Mouse (Mus musculus) lung, embryonic 14.5 days (tissue): ENCODE data around the gene Ctsll3. TPM values are rescaled to one million over a fixed set of nuclear protein-coding genes. Genes with fewer than 3 reads are reported as not detected.

ENCODE experiments used
- ATAC-seq: fragments of 200-750 bp; cut with Nextera tagmentation; 2 replicates; pipeline ENCODE4 v1.8.0; 2017; ENCODE audit warnings: mild to moderate bottlenecking, moderate TSS enrichment, moderate library complexity; ENCODE audit not compliant: insufficient read depth
- DNase-seq: peaks from one replicate; pipeline ENCODE4 v3.0.0-alpha.2; 2015
- H3K27ac ChIP-seq: fragments of 300-500 bp; sonication (generic); 2 replicates; pipeline ENCODE4 v1.5.1; 2014; ENCODE audit warnings: low read depth, mild to moderate bottlenecking, moderate library complexity
- H3K27me3 ChIP-seq: fragments of 300-500 bp; sonication (generic); 2 replicates; pipeline ENCODE4 v1.6.1; 2014; ENCODE audit warnings: low read length, control low read depth; ENCODE audit not compliant: insufficient read depth
- H3K36me3 ChIP-seq: fragments of 300-500 bp; sonication (generic); 2 replicates; pipeline ENCODE4 v1.6.1; 2014; ENCODE audit warnings: control low read depth; ENCODE audit not compliant: insufficient read depth
- H3K4me1 ChIP-seq: fragments of 300-500 bp; sonication (generic); 2 replicates; pipeline ENCODE4 v1.6.1; 2014; ENCODE audit warnings: antibody characterized with exemption, control low read depth; ENCODE audit not compliant: insufficient read depth
- H3K4me2 ChIP-seq: fragments of 300-500 bp; sonication (generic); 2 replicates; pipeline ENCODE4 v1.6.1; 2014; ENCODE audit warnings: mild to moderate bottlenecking
- H3K4me3 ChIP-seq: fragments of 300-500 bp; sonication (generic); 2 replicates; pipeline ENCODE4 v1.5.1; 2014; ENCODE audit warnings: low read depth, low read length
- H3K9ac ChIP-seq: fragments of 300-500 bp; sonication (generic); 2 replicates; pipeline ENCODE4 v1.6.1; 2014
- H3K9me3 ChIP-seq: fragments of 300-500 bp; sonication (generic); 2 replicates; pipeline ENCODE4 v1.6.1; 2016; ENCODE audit warnings: low read depth, low read length, control low read depth
- CTCF ChIP-seq: IDR thresholded peaks from 2 replicates; pipeline ENCODE4 v1.5.1; 2016; ENCODE audit warnings: antibody characterized with exemption, low read depth
- WGBS: fragments of 180-500 bp; shearing (Covaris S2); extraction: QIAGEN DNeasy Blood & Tissue Kit; methylation state at CpG from one replicate; pipeline ENCODE4 v1.1.7; 2014; 5-methylcytosine and 5-hydroxymethylcytosine counted together
- polyA plus RNA-seq: library from polyadenylated mRNA; unstranded; fragments of >200 nt; fragmentation: Nextera tagmentation; extraction: Ambion mirVana; gene quantifications from 2 replicates; pipeline ENCODE4 v1.2.1, GENCODE M21; 2014

Ctsll3 gene
- polyA plus RNA-seq, 1 experiment from 2014 or later, result not detected

- DNase-seq (peak; percentile 83), ATAC-seq (no peak)
- Histone ChIP-seq H3K9me3 (no peaks in the 10 kb centered on the region), H3K9ac (no peak overlapping the region), H3K27ac (no peak overlapping the region), H3K4me3 (no peak overlapping the region), H3K4me2 (no peak overlapping the region), H3K4me1 (no peaks in the 10 kb centered on the region), H3K27me3 (no peaks in the 10 kb centered on the region), H3K36me3 (no peaks in the 10 kb centered on the region)
- 8% methylated on average over 7 of the region's 7 CpGs for WGBS
- TF ChIP-seq CTCF, result peak; percentile 67
Observed at GRCm38 (mm10) chr13:60819469-60819868, 16.8 kb upstream of the Ctsll3 start.

DNA sequence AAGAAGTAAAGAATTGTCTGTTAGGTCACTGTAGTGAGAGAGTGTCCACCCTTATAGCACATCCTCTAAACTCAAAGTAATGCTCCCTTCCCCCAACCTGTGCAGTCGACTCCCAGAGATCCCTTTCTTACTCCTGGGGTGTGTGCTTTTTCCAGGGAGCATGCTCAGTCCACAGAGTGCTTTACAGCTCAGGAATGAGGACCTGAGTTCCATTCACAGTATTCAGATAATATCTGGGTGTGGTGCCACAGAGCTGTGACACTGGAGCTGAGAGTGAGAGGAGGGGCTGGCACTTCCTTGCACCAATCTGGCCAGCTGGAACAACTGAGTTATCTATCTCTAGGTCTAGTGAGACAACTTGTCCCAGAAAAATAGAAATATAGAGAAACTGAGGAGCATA, 11.1 kb upstream of the Ctsll3 start:
- Histone ChIP-seq H3K4me3 (no peak overlapping the region), H3K4me1 (no peaks in the 10 kb centered on the region), H3K4me2 (no peak overlapping the region), H3K27ac (no peak overlapping the region), H3K9me3 (no peaks in the 10 kb centered on the region), H3K9ac (no peak overlapping the region), H3K27me3 (no peaks in the 10 kb centered on the region), H3K36me3 (no peaks in the 10 kb centered on the region)
- no peak for TF ChIP-seq CTCF
- 42% methylated on average over 1 of the region's 1 CpGs for WGBS
- ATAC-seq (no peak), DNase-seq (no peak)

DNA sequence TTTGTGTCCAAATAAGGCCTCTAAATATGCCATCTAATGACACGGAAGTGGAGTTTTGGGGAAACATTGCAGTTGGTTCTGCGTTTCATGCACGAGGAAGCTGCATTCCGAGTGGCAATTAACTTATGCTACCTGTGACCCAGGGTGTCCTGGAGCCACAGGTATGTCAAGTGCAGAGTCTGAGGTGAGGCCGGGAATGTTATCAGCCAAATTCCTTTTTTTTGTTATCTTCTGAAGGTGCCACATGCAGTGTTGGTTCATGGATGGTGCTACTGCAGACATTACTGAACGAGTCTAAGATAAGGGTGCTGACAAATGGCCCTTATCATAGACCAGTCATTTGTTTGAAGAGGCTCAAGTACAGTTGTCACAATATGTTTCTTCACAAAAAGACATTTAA, 10.1 kb upstream of the Ctsll3 start:
- no peaks in the 10 kb centered on the region for H3K27me3 ChIP-seq
- no peaks in the 10 kb centered on the region for H3K4me1 ChIP-seq
- no peak for ATAC-seq
- H3K27ac ChIP-seq, result no peak overlapping the region
- H3K4me2 ChIP-seq, result no peak overlapping the region
- no peak overlapping the region for H3K9ac ChIP-seq
- WGBS, result 47% methylated on average over 6 of the region's 6 CpGs
- H3K36me3 ChIP-seq, result no peaks in the 10 kb centered on the region
- H3K4me3 ChIP-seq, result no peak overlapping the region
- no peaks in the 10 kb centered on the region for H3K9me3 ChIP-seq
- no peak for TF ChIP-seq CTCF
- no peak for DNase-seq

DNA sequence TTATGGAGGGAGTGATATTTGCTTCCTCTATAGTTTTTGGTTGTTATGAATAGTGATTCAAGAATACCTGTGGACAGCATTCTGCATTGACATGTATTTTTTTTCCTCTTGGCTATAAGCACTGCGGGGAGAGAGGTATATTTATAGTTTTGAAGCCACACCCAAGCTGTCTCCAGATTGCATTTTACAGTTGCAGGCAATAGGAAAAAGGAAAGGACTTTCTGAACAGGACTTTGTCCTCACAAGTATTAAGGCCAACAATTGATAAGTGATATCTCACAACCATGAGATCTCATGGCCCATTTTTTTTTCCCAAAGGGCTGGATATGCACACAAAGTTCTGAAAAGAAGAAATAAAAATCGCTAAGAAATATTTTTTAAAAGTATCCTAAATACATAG, 7.0 kb upstream of the Ctsll3 start:
- H3K4me1 ChIP-seq, result no peaks in the 10 kb centered on the region
- no peak for TF ChIP-seq CTCF
- no peak for ATAC-seq
- H3K9ac ChIP-seq, result no peak overlapping the region
- 69% methylated on average over 2 of the region's 2 CpGs for WGBS
- no peaks in the 10 kb centered on the region for H3K27me3 ChIP-seq
- H3K27ac ChIP-seq, result no peak overlapping the region
- H3K4me2 ChIP-seq, result no peak overlapping the region
- no peak for DNase-seq
- no peaks in the 10 kb centered on the region for H3K36me3 ChIP-seq
- no peak overlapping the region for H3K4me3 ChIP-seq
- H3K9me3 ChIP-seq, result no peaks in the 10 kb centered on the region

DNA sequence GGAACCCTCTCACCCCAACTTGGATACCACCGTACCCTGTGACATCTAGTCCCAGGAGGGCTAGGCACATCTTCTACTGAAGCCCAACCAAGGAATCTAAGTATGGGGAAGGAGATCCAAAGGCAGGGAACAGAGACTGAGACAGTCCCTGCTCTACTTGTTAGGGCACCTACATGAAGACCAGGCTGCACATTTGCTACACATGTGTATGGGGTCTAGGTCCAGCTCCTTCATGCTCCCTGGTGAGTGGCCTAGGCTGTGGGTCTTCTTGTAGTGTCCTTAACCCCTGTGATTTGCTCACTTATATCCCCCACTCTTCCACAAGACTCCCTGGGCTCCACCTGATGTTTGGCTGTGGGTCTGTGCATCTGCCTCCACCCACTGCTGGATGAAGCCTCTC, 13.2 kb downstream of the Ctsll3 start:
- H3K27ac ChIP-seq, result no peak overlapping the region
- TF ChIP-seq CTCF, result no peak
- H3K4me3 ChIP-seq, result no peak overlapping the region
- DNase-seq (no peak), ATAC-seq (no peak)
- no peaks in the 10 kb centered on the region for H3K36me3 ChIP-seq
- no peaks in the 10 kb centered on the region for H3K4me1 ChIP-seq
- H3K9ac ChIP-seq, result no peak overlapping the region
- no peak overlapping the region for H3K4me2 ChIP-seq
- WGBS, result 73% methylated on average over 1 of the region's 1 CpGs
- H3K27me3 ChIP-seq, result no peaks in the 10 kb centered on the region
- H3K9me3 ChIP-seq, result no peaks in the 10 kb centered on the region

DNA sequence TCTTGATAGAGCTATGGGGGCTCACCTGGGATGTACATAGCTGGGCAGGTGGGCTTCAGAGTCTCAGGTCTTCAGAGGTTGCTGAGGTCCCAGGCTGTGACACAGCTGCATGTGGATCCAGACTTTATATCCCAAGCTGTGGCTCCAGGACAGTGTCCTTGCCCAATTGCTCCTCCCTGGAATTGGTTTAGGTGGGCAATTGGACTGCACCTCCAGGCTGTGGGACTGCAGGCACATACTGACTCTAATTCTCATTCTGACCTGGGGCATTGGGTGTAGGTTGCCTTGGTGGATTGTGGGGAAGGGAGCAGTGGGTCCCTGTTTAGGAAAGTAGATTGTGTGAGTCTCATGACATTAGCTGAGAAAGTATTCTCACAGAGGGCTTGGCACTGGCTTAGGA, 16.4 kb downstream of the Ctsll3 start, which contains the start of gene BC051665:
BC051665 (minus strand) TSS at position 101 of the 400 bp plus-strand sequence.
- no peak within 1 kb of the TSS for H3K27ac ChIP-seq
- no peak for TF ChIP-seq CTCF
- no peak within 1 kb of the TSS for H3K4me2 ChIP-seq
- ATAC-seq, result no peak
- H3K9ac ChIP-seq, result no peak within 1 kb of the TSS
- no peaks in the 10 kb centered on the region for H3K4me1 ChIP-seq
- H3K4me3 ChIP-seq, result no peak within 1 kb of the TSS
- H3K9me3 ChIP-seq, result no peaks in the 10 kb centered on the region
- DNase-seq, result no peak
- no peaks in the 10 kb centered on the region for H3K36me3 ChIP-seq
- H3K27me3 ChIP-seq, result no peaks in the 10 kb centered on the region

DNA sequence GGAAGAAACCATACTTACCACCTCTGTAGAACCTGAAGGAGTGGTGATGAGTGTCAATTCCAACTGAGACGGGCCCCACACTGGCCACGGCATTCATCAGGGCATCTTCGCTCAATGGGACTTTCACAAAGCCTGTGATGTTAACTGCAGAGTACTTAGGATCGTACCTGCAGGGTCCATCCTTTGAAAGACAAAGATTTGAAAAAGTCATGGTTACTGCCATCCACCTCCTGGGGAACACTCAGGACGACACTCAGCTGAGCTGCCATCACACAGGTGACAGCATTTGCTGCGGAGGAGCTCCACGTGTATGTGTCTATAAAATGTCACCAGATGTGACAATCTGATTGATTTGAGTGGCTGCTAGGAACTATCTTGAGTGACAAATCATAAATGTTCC, 19.3 kb downstream of the Ctsll3 start:
- Histone ChIP-seq H3K4me2 (no peak overlapping the region), H3K9ac (no peak overlapping the region), H3K4me3 (no peak overlapping the region), H3K4me1 (no peaks in the 10 kb centered on the region), H3K27ac (no peak overlapping the region), H3K27me3 (no peaks in the 10 kb centered on the region), H3K36me3 (no peaks in the 10 kb centered on the region), H3K9me3 (no peaks in the 10 kb centered on the region)
- no peak for TF ChIP-seq CTCF
- ATAC-seq (no peak), DNase-seq (no peak)
- 79% methylated on average over 7 of the region's 7 CpGs for WGBS

GRCm38 (mm10) chr13:60780534-60780933, 22.1 kb downstream of the Ctsll3 start:
- Histone ChIP-seq H3K4me3 (no peak overlapping the region), H3K4me1 (no peaks in the 10 kb centered on the region), H3K4me2 (no peak overlapping the region), H3K27ac (no peak overlapping the region), H3K27me3 (no peaks in the 10 kb centered on the region), H3K36me3 (no peaks in the 10 kb centered on the region), H3K9ac (no peak overlapping the region), H3K9me3 (no peaks in the 10 kb centered on the region)
- no peak for TF ChIP-seq CTCF
- no peak for DNase-seq
- 77% methylated on average over 3 of the region's 3 CpGs for WGBS
- ATAC-seq, result no peak
